Mouse (Mus musculus) B cell, adult (primary cell): ENCODE measurements around the gene Dek. TPM values are rescaled to one million over a fixed set of nuclear protein-coding genes. Genes with fewer than 3 reads are reported as not detected.

Experiments
- total RNA-seq: library from RNA; stranded (reverse); gene quantifications from 4 replicates; pipeline ENCODE4 v1.2.4, GENCODE M21; 2023; ENCODE audit not compliant: inconsistent age

Dek gene
- total RNA-seq: 126 to 142 TPM (median 134 TPM) in 4 replicates

DNA sequence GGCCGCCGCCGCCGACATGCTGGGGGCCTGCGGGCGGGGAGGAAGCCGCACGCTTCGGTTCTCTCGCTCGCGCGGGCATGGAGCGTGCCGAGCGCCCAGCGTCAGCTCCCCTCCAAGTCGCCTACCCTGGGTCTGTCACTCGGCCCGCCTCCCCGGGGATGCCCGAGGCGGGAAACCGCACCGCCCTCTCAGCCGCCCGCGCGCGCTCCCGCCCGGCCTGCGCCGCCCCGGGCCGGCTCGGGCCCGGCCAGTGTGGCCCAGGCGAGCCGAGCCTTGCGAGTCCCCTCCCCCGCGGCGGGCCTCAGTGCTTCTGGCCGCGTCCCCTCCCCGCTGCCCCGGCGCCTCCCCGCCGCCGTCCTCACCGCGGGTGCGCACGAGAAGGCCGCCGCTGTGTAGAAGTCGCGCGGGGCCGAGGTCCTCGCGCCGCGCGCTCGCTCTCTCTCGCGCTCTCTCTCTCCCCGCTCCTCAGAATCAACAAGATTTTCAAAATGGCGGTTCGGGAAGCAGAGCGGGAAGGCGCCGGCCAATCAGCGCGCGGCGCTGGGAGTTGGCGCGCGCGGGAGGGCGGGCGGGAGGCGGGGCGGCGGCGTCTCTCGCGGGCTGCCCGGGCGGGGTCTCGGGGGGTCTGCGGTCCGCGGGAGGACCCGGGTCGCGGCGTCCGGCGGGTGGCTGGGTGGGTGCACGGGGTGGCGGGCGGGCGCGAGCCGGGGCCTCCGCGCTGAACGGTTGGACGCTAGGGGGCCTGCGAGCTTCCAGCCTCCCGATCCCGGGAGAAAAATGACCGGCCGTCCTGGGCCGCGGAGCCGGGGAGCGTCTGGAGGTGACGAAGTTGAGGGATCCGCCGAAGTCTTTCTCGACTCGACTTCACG, at the start of gene Dek:
Gene Dek (minus strand): TSS at position 491 of the 869 bp plus-strand sequence.

DNA sequence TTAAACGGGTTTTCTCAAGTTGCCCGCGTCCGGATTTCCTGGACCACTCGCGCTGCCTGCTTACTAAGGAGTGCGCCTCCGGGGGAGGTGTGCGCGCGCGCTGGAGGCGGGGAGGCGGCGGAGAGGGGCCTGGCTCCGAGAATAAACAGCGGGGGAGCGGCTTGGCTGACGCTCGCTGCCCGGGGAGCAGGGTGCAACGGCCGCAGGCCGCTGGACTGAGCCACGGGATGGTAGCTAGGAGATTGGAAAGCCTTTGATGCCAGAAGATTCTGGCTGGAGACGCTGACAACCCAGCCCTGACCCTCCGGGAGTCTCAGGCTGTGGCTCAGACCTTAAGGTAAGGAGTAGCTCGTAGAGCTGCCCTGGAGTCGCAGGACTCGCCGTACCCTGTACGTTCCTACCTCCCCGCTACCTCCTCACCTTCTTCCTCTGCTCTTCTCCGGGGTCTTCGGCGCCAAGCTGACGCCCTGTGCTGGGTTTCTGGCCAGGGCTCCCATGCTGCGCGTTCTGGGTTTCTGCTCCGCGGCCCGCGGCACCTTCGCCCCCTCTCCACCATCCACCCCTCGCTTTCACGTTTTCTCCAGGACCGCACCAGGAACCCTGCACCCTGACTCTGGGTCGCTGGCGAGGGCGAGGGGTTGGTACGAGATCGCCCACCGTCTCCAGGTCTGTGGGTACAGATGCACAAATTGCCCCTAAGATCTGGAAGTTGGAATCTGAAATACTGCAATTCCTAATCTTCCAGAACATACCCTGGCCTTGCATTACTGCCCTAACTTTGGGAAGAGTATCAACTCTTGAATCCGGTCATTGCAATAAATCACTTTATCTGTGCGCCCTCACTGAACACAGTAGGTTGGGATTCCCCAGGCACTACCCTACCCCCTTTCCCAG, 16.8 kb upstream of the Dek start, which contains the start of gene Rnf144b:
Gene Rnf144b (plus strand): TSS at position 120 of the 894 bp plus-strand sequence.

DNA sequence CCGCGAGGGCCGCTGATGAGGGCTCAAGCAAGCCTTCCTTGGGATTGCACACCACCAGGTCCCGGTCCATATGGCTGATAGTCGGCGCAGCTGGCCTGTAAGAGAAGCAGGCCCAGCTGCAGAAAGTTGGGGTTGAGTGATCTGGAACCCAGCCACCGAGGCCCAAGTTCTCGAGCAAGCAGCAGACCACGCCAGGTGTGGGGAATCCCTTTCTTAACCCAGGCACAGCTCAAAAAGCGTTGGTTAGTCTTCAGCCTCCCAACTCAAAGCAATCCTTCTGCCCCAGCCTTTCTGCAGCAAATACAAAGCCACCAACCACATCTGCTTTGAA, 61.4 kb downstream of the Dek start, which contains the start of gene Tpmt:
Gene Tpmt (minus strand): TSS at position 121 of the 331 bp plus-strand sequence.

GRCm38 (mm10) chr13:47043030-47043680, 62.8 kb downstream of the Dek start, which contains the start of gene Kdm1b:
Gene Kdm1b, plus strand, starts transcription at chr13:47043499.

Other genes starting within 250 kb of the Dek start
- gene Kif13a, start 176.3 kb downstream of the Dek start, total RNA-seq: 7.9 to 12.8 TPM (median 11.4 TPM) in 4 replicates
- gene Nhlrc1, start 91.4 kb downstream of the Dek start, total RNA-seq: 0.21 to 0.30 TPM (median 0.22 TPM) in 3 of 4 replicates, not detected in the other
- gene Kdm1b, start 62.7 kb downstream of the Dek start, total RNA-seq: 13.4 to 23.0 TPM (median 17.8 TPM) in 4 replicates
- 0.66 to 3.7 TPM (median 0.77 TPM) in 3 of 4 replicates, not detected in the other for gene Tpmt, start 61.5 kb downstream of the Dek start, total RNA-seq
- gene Rnf144b, start 16.5 kb upstream of the Dek start, total RNA-seq: 0.90 to 1.8 TPM (median 1.5 TPM) in 4 replicates